In the genomic region with DNA sequence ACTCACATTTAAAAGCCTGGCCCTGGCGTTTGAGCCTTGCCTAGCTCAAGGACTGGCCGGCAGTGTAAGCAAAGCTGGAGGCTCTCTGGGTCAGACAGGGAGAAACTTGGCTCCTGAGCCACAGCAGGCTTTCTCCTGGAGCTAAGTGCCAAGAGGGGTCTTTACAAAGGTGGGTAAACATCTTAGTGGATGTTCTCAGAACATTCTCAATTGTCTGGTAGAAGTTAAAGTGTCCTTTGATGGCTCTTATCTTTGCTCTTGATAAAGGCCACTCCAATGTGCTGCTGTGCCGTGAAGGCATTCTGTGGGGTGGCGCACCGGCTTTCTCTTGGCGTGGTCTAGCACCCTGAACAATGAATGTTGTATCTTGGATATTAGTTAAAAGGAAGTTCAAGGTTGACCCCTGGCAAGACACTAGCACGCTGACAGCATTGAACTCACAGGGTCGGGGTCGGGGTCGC, we compare ENCODE assay signal across 8 mouse cellular contexts. TPM values are rescaled to one million over a fixed set of nuclear protein-coding genes. Genes with fewer than 3 reads are reported as not detected.
A peak's percentile ranks its signal among the peaks of the same experiment; 100 is the strongest.
DNase-seq lines count a peak whose midpoint lies in the region; ATAC-seq and TF ChIP-seq lines count a peak whose summit lies in the region.

No protein-coding gene starts in this region.

- peaks cover 49% of the 10 kb centered on the region for H3K4me1 ChIP-seq in kidney, embryonic 15.5 days
- H3K4me1 ChIP-seq in forebrain, embryonic 15.5 days, result peaks cover 19% of the 10 kb centered on the region
- H3K4me1 ChIP-seq in liver, embryonic 14.5 days (replicated peaks; ENCODE audit: control insufficient read depth in 2 of 2, insufficient read depth in 2 of 2, low read length in 1 of 2), result peaks cover 16 to 25% of the 10 kb centered on the region in 2 experiments
- H3K4me1 ChIP-seq in small intestine, adult 2 months (ENCODE audit: control insufficient read depth, insufficient read depth, insufficient read length, low read length), result peaks cover 38% of the 10 kb centered on the region

- H3K27ac ChIP-seq in kidney, embryonic 15.5 days, result peak overlapping the region; percentile 95; the same call in 1 of the 2 replicates
- H3K27ac ChIP-seq in forebrain, embryonic 15.5 days (replicated peaks), result no peak overlapping the region
- H3K27ac ChIP-seq in liver, embryonic 14.5 days, result no peak overlapping the region; the same call in 1 of the 2 replicates
- peak overlapping the region; percentile 63 for H3K27ac ChIP-seq in small intestine, adult 2 months (ENCODE audit: insufficient read depth, low read depth, low read length)

- H3K4me3 ChIP-seq in kidney, embryonic 15.5 days (replicated peaks), result peak overlapping the region; percentile 57
- H3K4me3 ChIP-seq in forebrain, embryonic 15.5 days, result 0 out of 2 replicates have a peak overlapping the region, but pooled peaks have one; percentile 47
- peak overlapping the region; percentile 60 to 90; a peak in 3 of 4 replicates for H3K4me3 ChIP-seq in liver, embryonic 14.5 days (ENCODE audit: insufficient read depth in 1 of 2, low read depth in 2 of 2, low read length in 2 of 2)
- H3K4me3 ChIP-seq in small intestine, adult 2 months (ENCODE audit: low read depth, low read length), result peak overlapping the region; percentile 62

- no peaks in the 10 kb centered on the region for H3K27me3 ChIP-seq in kidney, embryonic 15.5 days
- no peaks in the 10 kb centered on the region for H3K27me3 ChIP-seq in forebrain, embryonic 15.5 days
- H3K27me3 ChIP-seq in liver, embryonic 14.5 days (ENCODE audit: control insufficient read depth, insufficient read depth, low read length), result no peaks in the 10 kb centered on the region
- H3K27me3 ChIP-seq in small intestine, adult 2 months (ENCODE audit: control insufficient read depth, insufficient read depth, low read length), result no peaks in the 10 kb centered on the region

- H3K36me3 ChIP-seq in kidney, embryonic 15.5 days, result peaks cover 42% of the 10 kb centered on the region
- no peaks in the 10 kb centered on the region for H3K36me3 ChIP-seq in forebrain, embryonic 15.5 days
- H3K36me3 ChIP-seq in liver, embryonic 14.5 days (replicated peaks; ENCODE audit: control insufficient read depth, insufficient read depth, low read depth), result no peaks in the 10 kb centered on the region
- H3K36me3 ChIP-seq in small intestine, adult 2 months (ENCODE audit: control insufficient read depth, insufficient read depth, low read length), result peaks cover 3% of the 10 kb centered on the region

- peak overlapping the region; percentile 49; the same call in 1 of the 2 replicates for H3K9ac ChIP-seq in kidney, embryonic 15.5 days
- H3K9ac ChIP-seq in forebrain, embryonic 15.5 days (replicated peaks), result no peak overlapping the region
- H3K9ac ChIP-seq in liver, embryonic 14.5 days (replicated peaks), result peak overlapping the region; percentile 75

- 69% methylated on average over 10 of the region's 10 CpGs for WGBS in kidney, embryonic 15.5 days
- 77% methylated on average over 10 of the region's 10 CpGs for WGBS in forebrain, embryonic 15.5 days
- 42% methylated on average over 10 of the region's 10 CpGs for WGBS in liver, embryonic 14.5 days (ENCODE audit: insufficient replicate concordance)
- 30% methylated on average over 10 of the region's 10 CpGs for WGBS in small intestine, adult 2 months

- no peak for TF ChIP-seq EP300 in liver, embryonic 14.5 days (IDR thresholded peaks at IDR 0.05; ENCODE audit: low read depth)

- no peak for ATAC-seq in kidney, embryonic 15.5 days (replicated peaks; ENCODE audit: low FRiP score)
- no peak for ATAC-seq in forebrain, embryonic 15.5 days (replicated peaks)
- ATAC-seq in liver, embryonic 14.5 days (ENCODE audit: insufficient read depth), result no peak
- no peak for ATAC-seq in granulocyte monocyte progenitor cell, adult 5-6 weeks (replicated peaks; ENCODE audit: poor library complexity, severe bottlenecking)

- no peak for DNase-seq in kidney, adult 18-20 months
- DNase-seq in liver, embryonic 14.5 days (ENCODE audit: low read depth in 3 of 3, low spot score in 3 of 3), result no peak
- DNase-seq in right cerebral cortex, postnatal 14 days, result no peak
- DNase-seq in thymus, postnatal 0 days (ENCODE audit: low spot score), result no peak

- no peaks in the 10 kb centered on the region for H3K9me3 ChIP-seq in kidney, embryonic 15.5 days (replicated peaks)
- no peaks in the 10 kb centered on the region for H3K9me3 ChIP-seq in forebrain, embryonic 15.5 days
- H3K9me3 ChIP-seq in liver, embryonic 14.5 days (ENCODE audit: control insufficient read depth, low read length), result no peaks in the 10 kb centered on the region

- no peak for TF ChIP-seq POLR2A in small intestine, adult 2 months (IDR thresholded peaks at IDR 0.05; ENCODE audit: low read depth, low read length)

- no peak for TF ChIP-seq CTCF in liver, embryonic 14.5 days (IDR thresholded peaks at IDR 0.05; ENCODE audit: low read depth)
- no peak for TF ChIP-seq CTCF in small intestine, adult 2 months (IDR thresholded peaks at IDR 0.05; ENCODE audit: extremely low read depth, insufficient read length, insufficient replicate concordance, low read depth, low read length)

- peak overlapping the region; percentile 75 for H3K4me2 ChIP-seq in kidney, embryonic 15.5 days
- no peak overlapping the region for H3K4me2 ChIP-seq in forebrain, embryonic 15.5 days (replicated peaks)
- H3K4me2 ChIP-seq in liver, embryonic 14.5 days (ENCODE audit: low read depth), result peak overlapping the region; percentile 90

RNA-seq across cellular contexts. Expression of a gene that starts 1.4 kb away (rescaled TPM):
- polyA plus RNA-seq in kidney, embryonic 15.5 days (2015; fragmentation: Nextera tagmentation; extraction: Ambion mirVana), result 29.3 and 29.7 TPM in 2 replicates
- polyA plus RNA-seq in forebrain, embryonic 15.5 days (2015; fragmentation: Nextera tagmentation; extraction: Ambion mirVana), result 5.1 and 5.5 TPM in 2 replicates
- 30.3 and 31.1 TPM in 2 replicates for polyA plus RNA-seq in liver, embryonic 14.5 days (2012; rRNA removed)
- polyA plus RNA-seq in liver, embryonic 14.5 days (2014; fragmentation: Nextera tagmentation; extraction: Ambion mirVana), result 38.8 and 40.8 TPM in 2 replicates
- polyA plus RNA-seq in small intestine, adult 2 months (2012; rRNA removed), result 285 and 579 TPM in 2 replicates
- 84.7 and 111 TPM in 2 replicates for total RNA-seq in granulocyte monocyte progenitor cell, adult 5-6 weeks (2014; fragmentation: Nextera tagmentation)
- 66.4 and 80.2 TPM in 2 replicates for total RNA-seq in granulocyte monocyte progenitor cell, adult 5-6 weeks (2017)
- 31.7 and 32.5 TPM in 2 replicates for polyA plus RNA-seq in thymus, postnatal 0 days (2015; fragmentation: Nextera tagmentation; extraction: Ambion mirVana)

RNA-seq across cellular contexts. Expression of a gene that starts 9.4 kb away (rescaled TPM):
- 258 and 306 TPM in 2 replicates for polyA plus RNA-seq in kidney, embryonic 15.5 days (2015; fragmentation: Nextera tagmentation; extraction: Ambion mirVana)
- polyA plus RNA-seq in forebrain, embryonic 15.5 days (2015; fragmentation: Nextera tagmentation; extraction: Ambion mirVana), result 12.0 and 12.9 TPM in 2 replicates
- 18.4 and 22.2 TPM in 2 replicates for polyA plus RNA-seq in liver, embryonic 14.5 days (2012; rRNA removed)
- polyA plus RNA-seq in liver, embryonic 14.5 days (2014; fragmentation: Nextera tagmentation; extraction: Ambion mirVana), result 21.3 and 23.2 TPM in 2 replicates
- 51.8 and 81.9 TPM in 2 replicates for polyA plus RNA-seq in small intestine, adult 2 months (2012; rRNA removed)
- total RNA-seq in granulocyte monocyte progenitor cell, adult 5-6 weeks (2014; fragmentation: Nextera tagmentation), result 78.8 and 147 TPM in 2 replicates
- 124 and 152 TPM in 2 replicates for total RNA-seq in granulocyte monocyte progenitor cell, adult 5-6 weeks (2017)
- polyA plus RNA-seq in thymus, postnatal 0 days (2015; fragmentation: Nextera tagmentation; extraction: Ambion mirVana), result 47.0 and 47.5 TPM in 2 replicates

RNA-seq across cellular contexts. Expression of a gene that starts 15.0 kb away (rescaled TPM):
- 491 and 504 TPM in 2 replicates for polyA plus RNA-seq in kidney, embryonic 15.5 days (2015; fragmentation: Nextera tagmentation; extraction: Ambion mirVana)
- 243 and 273 TPM in 2 replicates for polyA plus RNA-seq in forebrain, embryonic 15.5 days (2015; fragmentation: Nextera tagmentation; extraction: Ambion mirVana)
- polyA plus RNA-seq in liver, embryonic 14.5 days (2012; rRNA removed), result 142 and 216 TPM in 2 replicates
- 412 and 420 TPM in 2 replicates for polyA plus RNA-seq in liver, embryonic 14.5 days (2014; fragmentation: Nextera tagmentation; extraction: Ambion mirVana)
- 161 and 211 TPM in 2 replicates for polyA plus RNA-seq in small intestine, adult 2 months (2012; rRNA removed)
- 361 and 454 TPM in 2 replicates for total RNA-seq in granulocyte monocyte progenitor cell, adult 5-6 weeks (2014; fragmentation: Nextera tagmentation)
- 300 and 325 TPM in 2 replicates for total RNA-seq in granulocyte monocyte progenitor cell, adult 5-6 weeks (2017)
- polyA plus RNA-seq in thymus, postnatal 0 days (2015; fragmentation: Nextera tagmentation; extraction: Ambion mirVana), result 396 and 461 TPM in 2 replicates

RNA-seq across cellular contexts. Expression of a gene that starts 22.8 kb away (rescaled TPM):
- polyA plus RNA-seq in kidney, embryonic 15.5 days (2015; fragmentation: Nextera tagmentation; extraction: Ambion mirVana), result 12.5 and 17.4 TPM in 2 replicates
- polyA plus RNA-seq in forebrain, embryonic 15.5 days (2015; fragmentation: Nextera tagmentation; extraction: Ambion mirVana), result 15.9 and 18.5 TPM in 2 replicates
- polyA plus RNA-seq in liver, embryonic 14.5 days (2012; rRNA removed), result 2.9 and 4.2 TPM in 2 replicates
- 5.1 and 5.4 TPM in 2 replicates for polyA plus RNA-seq in liver, embryonic 14.5 days (2014; fragmentation: Nextera tagmentation; extraction: Ambion mirVana)
- 219 and 481 TPM in 2 replicates for polyA plus RNA-seq in small intestine, adult 2 months (2012; rRNA removed)
- total RNA-seq in granulocyte monocyte progenitor cell, adult 5-6 weeks (2014; fragmentation: Nextera tagmentation), result not detected in 2 replicates
- 0.62 TPM in 1 of 2 replicates, not detected in the other for total RNA-seq in granulocyte monocyte progenitor cell, adult 5-6 weeks (2017)
- 0.70 and 0.71 TPM in 2 replicates for polyA plus RNA-seq in thymus, postnatal 0 days (2015; fragmentation: Nextera tagmentation; extraction: Ambion mirVana)

RNA-seq across cellular contexts. Expression of a gene that starts 34.1 kb away (rescaled TPM):
- 20.6 and 25.9 TPM in 2 replicates for polyA plus RNA-seq in kidney, embryonic 15.5 days (2015; fragmentation: Nextera tagmentation; extraction: Ambion mirVana)
- polyA plus RNA-seq in forebrain, embryonic 15.5 days (2015; fragmentation: Nextera tagmentation; extraction: Ambion mirVana), result 23.2 and 23.9 TPM in 2 replicates
- polyA plus RNA-seq in liver, embryonic 14.5 days (2012; rRNA removed), result 5.0 and 6.0 TPM in 2 replicates
- 4.8 and 5.1 TPM in 2 replicates for polyA plus RNA-seq in liver, embryonic 14.5 days (2014; fragmentation: Nextera tagmentation; extraction: Ambion mirVana)
- polyA plus RNA-seq in small intestine, adult 2 months (2012; rRNA removed), result 4.1 and 10.2 TPM in 2 replicates
- total RNA-seq in granulocyte monocyte progenitor cell, adult 5-6 weeks (2014; fragmentation: Nextera tagmentation), result 8.9 and 27.6 TPM in 2 replicates
- 7.7 and 12.5 TPM in 2 replicates for total RNA-seq in granulocyte monocyte progenitor cell, adult 5-6 weeks (2017)
- polyA plus RNA-seq in thymus, postnatal 0 days (2015; fragmentation: Nextera tagmentation; extraction: Ambion mirVana), result 13.3 and 15.9 TPM in 2 replicates

Comparison
In these comparisons a context has a peak if more than half of its experiments do, and no peak if none do; other contexts are left out.
1. H3K27ac ChIP-seq: peak in kidney, embryonic 15.5 days (single experiment) and small intestine, adult 2 months (single experiment); none in forebrain, embryonic 15.5 days (single experiment) and liver, embryonic 14.5 days (single experiment).
2. Peak in every context shown above with its lines, with median percentiles within 50 percentile points of each other: H3K4me3 ChIP-seq.